Mouse (Mus musculus): Measurements from ENCODE around the gene Ace2. TPM values are rescaled to one million over a fixed set of nuclear protein-coding genes. Genes with fewer than 3 reads are reported as not detected.

Gene Ace2
- polyA plus RNA-seq (2017; shearing (Covaris generic)): not detected

GRCm38 (mm10) chrX:164139032-164139431 lies at the start of gene Ace2:
Ace2 (plus strand) TSS chrX:164139332.

Other genes with a start within 250 kb of the Ace2 start
- gene Ap1s2, start 230.3 kb upstream of the Ace2 start, polyA plus RNA-seq (2017; shearing (Covaris generic)): 33.9 TPM
- gene Zrsr2, start 180.7 kb upstream of the Ace2 start, polyA plus RNA-seq (2017; shearing (Covaris generic)): 110 TPM
- 5.1 TPM for gene Car5b, start 111.3 kb upstream of the Ace2 start, polyA plus RNA-seq (2017; shearing (Covaris generic))
- gene Siah1b, start 62.8 kb upstream of the Ace2 start, polyA plus RNA-seq (2017; shearing (Covaris generic)): 6.0 TPM
- not detected for gene Cltrn, start 50.5 kb upstream of the Ace2 start, polyA plus RNA-seq (2017; shearing (Covaris generic))
- not detected for gene Bmx, start 118.9 kb downstream of the Ace2 start, polyA plus RNA-seq (2017; shearing (Covaris generic))
- not detected for gene Pir, start 130.0 kb downstream of the Ace2 start, polyA plus RNA-seq (2017; shearing (Covaris generic))
- not detected for gene Vegfd, start 234.0 kb downstream of the Ace2 start, polyA plus RNA-seq (2017; shearing (Covaris generic))

Data from effector memory CD4-positive, alpha-beta T cell, adult 5 months (primary cell).